Mouse (Mus musculus) kidney, embryonic 14.5 days (tissue): ENCODE data around the gene Flad1. TPM values are rescaled to one million over a fixed set of nuclear protein-coding genes. Genes with fewer than 3 reads are reported as not detected.

Source experiments
- ATAC-seq: fragments of 200-750 bp; cut with Nextera tagmentation; 2 replicates; pipeline ENCODE4 v1.8.0; 2017; ENCODE audit warnings: moderate number of reproducible peaks, mild to moderate bottlenecking, moderate TSS enrichment, moderate library complexity; ENCODE audit not compliant: low FRiP score, low TSS enrichment
- H3K27ac ChIP-seq: fragments of 300-500 bp; sonication (generic); 2 replicates; pipeline ENCODE4 v1.5.1; 2014; ENCODE audit warnings: low read depth, mild to moderate bottlenecking, low read length, moderate library complexity, mixed read lengths
- H3K27me3 ChIP-seq: fragments of 300-500 bp; sonication (generic); 2 replicates; pipeline ENCODE4 v1.6.1; 2014; ENCODE audit warnings: mild to moderate bottlenecking, low read length; ENCODE audit not compliant: control insufficient read depth, insufficient read depth
- H3K36me3 ChIP-seq: fragments of 300-500 bp; sonication (generic); 2 replicates; pipeline ENCODE4 v1.6.1; 2014; ENCODE audit warnings: low read length, mixed read lengths; ENCODE audit not compliant: control insufficient read depth, insufficient read depth
- H3K4me1 ChIP-seq: fragments of 300-500 bp; sonication (generic); 2 replicates; pipeline ENCODE4 v1.6.1; 2014; ENCODE audit warnings: low read length, mixed read lengths; ENCODE audit not compliant: control insufficient read depth, insufficient read depth
- H3K4me2 ChIP-seq: fragments of 300-500 bp; sonication (generic); replicated peaks from 2 replicates; pipeline ENCODE4 v1.6.1; 2014; ENCODE audit warnings: low read depth, mild to moderate bottlenecking, low read length
- H3K4me3 ChIP-seq: fragments of 300-500 bp; sonication (generic); 2 replicates; pipeline ENCODE4 v1.5.1; 2014; ENCODE audit warnings: mild to moderate bottlenecking, low read length
- H3K9ac ChIP-seq: fragments of 300-500 bp; sonication (generic); 2 replicates; pipeline ENCODE4 v1.6.1; 2014; ENCODE audit warnings: low read depth, mild to moderate bottlenecking, low read length, moderate library complexity
- H3K9me3 ChIP-seq: fragments of 300-500 bp; sonication (generic); 2 replicates; pipeline ENCODE4 v1.6.1; 2016; ENCODE audit warnings: low read length; ENCODE audit not compliant: control insufficient read depth
- WGBS: fragments of 180-500 bp; shearing (Covaris S2); extraction: QIAGEN DNeasy Blood & Tissue Kit; methylation state at CpG from one replicate; pipeline ENCODE4 v1.1.7; 2014; 5-methylcytosine and 5-hydroxymethylcytosine counted together
- polyA plus RNA-seq: library from polyadenylated mRNA; unstranded; fragments of >200 nt; fragmentation: Nextera tagmentation; extraction: Ambion mirVana; gene quantifications from 2 replicates; pipeline ENCODE4 v1.2.1, GENCODE M21; 2014

Gene Flad1
- polyA plus RNA-seq, 1 experiment from 2014 or later: 24.9 TPM

- no peaks in the 10 kb centered on the region for H3K27me3 ChIP-seq
- no peak overlapping the region for H3K27ac ChIP-seq
- H3K4me1 ChIP-seq: 0 out of 2 replicates have a peak, but pooled peaks cover 4% of the 10 kb centered on the region
- H3K4me2 ChIP-seq: no peak overlapping the region
- H3K4me3 ChIP-seq: no peak overlapping the region
- WGBS: 45% methylated on average over 11 of the region's 11 CpGs
- 0 out of 2 replicates have a peak, but pooled peaks have one; percentile 46 for ATAC-seq
- no peaks in the 10 kb centered on the region for H3K9me3 ChIP-seq
- no peak overlapping the region; the same call in 1 of the 2 replicates for H3K9ac ChIP-seq
- no peaks in the 10 kb centered on the region for H3K36me3 ChIP-seq
Observed at GRCm38 (mm10) chr3:89367338-89367737, 44.3 kb downstream of the Flad1 start.

DNA sequence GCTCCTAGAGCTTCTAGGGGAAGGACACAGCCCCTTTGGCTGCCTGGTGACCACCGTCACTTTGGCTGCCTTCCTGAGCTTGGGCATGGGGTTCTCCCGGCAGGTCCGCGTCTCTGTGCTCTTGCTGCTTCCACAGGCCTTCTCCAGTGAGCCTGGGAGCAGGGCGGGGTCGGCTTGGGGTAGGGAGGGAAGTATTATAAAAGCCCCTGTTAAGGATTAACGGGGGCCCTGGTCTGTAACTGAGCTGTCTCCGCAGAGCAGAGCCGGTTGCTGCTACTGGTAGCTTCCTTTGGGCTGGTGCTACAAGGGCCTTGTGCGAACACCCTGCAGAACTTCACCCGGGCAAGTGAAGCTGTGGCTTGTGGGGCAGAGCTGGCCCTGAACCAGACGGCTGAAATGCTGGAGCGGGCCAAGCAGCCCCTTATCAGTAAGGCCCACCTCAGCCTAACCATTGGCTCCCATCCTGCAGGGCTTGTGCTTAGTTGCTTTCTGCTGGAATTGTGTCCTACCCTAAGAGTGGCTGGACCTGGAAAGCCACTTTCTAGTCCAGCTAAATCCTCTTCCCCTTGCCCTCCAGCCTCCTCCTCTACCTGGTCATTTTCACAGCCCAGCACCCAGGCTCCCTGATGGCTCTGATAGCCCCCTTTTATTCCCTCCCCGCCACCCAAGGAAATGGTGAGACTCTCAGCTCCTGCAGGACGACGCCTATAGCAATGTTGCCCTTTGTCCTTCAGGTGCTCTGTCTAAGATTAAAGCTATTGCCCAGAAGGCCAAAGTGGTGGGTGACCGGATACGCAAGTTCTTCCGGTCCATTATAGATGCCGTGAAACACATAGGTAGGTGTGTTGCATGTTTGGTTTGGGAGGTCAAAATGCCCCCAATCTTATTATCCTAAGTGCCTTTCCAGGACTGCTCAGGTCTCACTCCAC is 45.9 kb downstream of the Flad1 start:
- Histone ChIP-seq H3K4me3 (no peak overlapping the region), H3K4me1 (0 out of 2 replicates have a peak, but pooled peaks cover 4% of the 10 kb centered on the region), H3K9me3 (no peaks in the 10 kb centered on the region), H3K4me2 (no peak overlapping the region), H3K9ac (peak overlapping the region; percentile 18; the same call in 1 of the 2 replicates), H3K27me3 (no peaks in the 10 kb centered on the region), H3K27ac (no peak overlapping the region), H3K36me3 (no peaks in the 10 kb centered on the region)
- WGBS: 66% methylated on average over 20 of the region's 20 CpGs
- ATAC-seq: no peak

DNA sequence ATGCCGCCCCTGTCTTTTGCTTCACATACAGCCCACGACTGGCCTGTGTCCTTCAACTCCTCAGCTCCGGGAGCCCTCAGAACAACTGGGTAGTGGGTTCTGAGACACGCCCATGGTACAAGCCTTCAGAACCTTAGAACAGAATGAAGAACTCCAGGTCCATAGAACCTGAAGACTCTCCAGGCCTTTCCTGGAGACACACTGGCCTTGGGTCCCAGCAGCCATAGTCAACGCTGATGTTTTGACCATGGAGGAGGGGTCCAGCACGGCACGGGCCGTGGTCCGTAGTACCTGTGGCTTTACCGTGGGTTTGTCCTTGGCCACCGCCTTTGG is 46.6 kb downstream of the Flad1 start, which contains the start of gene Dcst1:
Dcst1 (minus strand) TSS at position 101 of the 333 bp plus-strand sequence.
- no peak within 1 kb of the TSS for H3K27ac ChIP-seq
- H3K9ac ChIP-seq: peak within 1 kb of the TSS; percentile 18; the same call in 1 of the 2 replicates
- no peak within 1 kb of the TSS for H3K4me2 ChIP-seq
- 96% methylated on average over 11 of the region's 11 CpGs for WGBS
- H3K9me3 ChIP-seq: no peaks in the 10 kb centered on the region
- no peak within 1 kb of the TSS for H3K4me3 ChIP-seq
- no peaks in the 10 kb centered on the region for H3K36me3 ChIP-seq
- H3K4me1 ChIP-seq: 0 out of 2 replicates have a peak, but pooled peaks cover 4% of the 10 kb centered on the region
- H3K27me3 ChIP-seq: no peaks in the 10 kb centered on the region
- ATAC-seq: no peak

DNA sequence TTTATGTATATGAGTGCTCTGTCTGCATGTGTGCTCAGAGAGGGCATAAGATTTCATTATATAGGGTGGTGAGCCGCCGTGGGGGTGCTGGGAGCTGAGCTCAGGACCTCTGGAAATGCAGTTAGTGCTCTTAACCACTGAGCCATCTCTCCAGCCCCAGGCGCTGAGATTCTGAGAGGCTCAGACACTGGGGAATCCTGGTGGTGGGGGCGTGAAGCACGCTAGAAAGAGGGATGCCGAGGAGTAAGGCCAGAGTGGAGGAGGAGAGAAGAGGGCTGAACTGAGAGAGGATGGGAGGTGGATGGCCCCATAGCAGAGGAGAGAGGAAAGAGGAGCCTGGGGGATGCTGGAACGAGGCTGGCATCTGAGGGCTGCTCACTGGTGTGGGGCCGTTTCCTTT is 47.0 kb downstream of the Flad1 start:
- Histone ChIP-seq H3K4me1 (0 out of 2 replicates have a peak, but pooled peaks cover 4% of the 10 kb centered on the region), H3K36me3 (no peaks in the 10 kb centered on the region), H3K27me3 (no peaks in the 10 kb centered on the region), H3K9me3 (no peaks in the 10 kb centered on the region), H3K4me3 (no peak overlapping the region), H3K9ac (no peak overlapping the region), H3K27ac (no peak overlapping the region), H3K4me2 (no peak overlapping the region)
- 69% methylated on average over 8 of the region's 8 CpGs for WGBS
- no peak for ATAC-seq

- Histone ChIP-seq H3K9me3 (no peaks in the 10 kb centered on the region), H3K4me1 (0 out of 2 replicates have a peak, but pooled peaks cover 4% of the 10 kb centered on the region), H3K4me2 (no peak within 1 kb of the TSS), H3K27ac (no peak within 1 kb of the TSS), H3K36me3 (no peaks in the 10 kb centered on the region), H3K27me3 (no peaks in the 10 kb centered on the region), H3K9ac (no peak within 1 kb of the TSS), H3K4me3 (no peak within 1 kb of the TSS)
- ATAC-seq: no peak
- 86% methylated on average over 7 of the region's 7 CpGs for WGBS
Observed at GRCm38 (mm10) chr3:89361675-89362074, 50.0 kb downstream of the Flad1 start, which contains the start of gene Dcst2. Gene Dcst2, plus strand, starts transcription at chr3:89361975.

- Histone ChIP-seq H3K27me3 (no peaks in the 10 kb centered on the region), H3K9ac (no peak overlapping the region), H3K36me3 (no peaks in the 10 kb centered on the region), H3K9me3 (no peaks in the 10 kb centered on the region), H3K4me3 (no peak overlapping the region), H3K4me2 (no peak overlapping the region), H3K4me1 (peaks cover 5% of the 10 kb centered on the region; the same call in 1 of the 2 replicates), H3K27ac (no peak overlapping the region)
- WGBS: 69% methylated on average over 3 of the region's 3 CpGs
- no peak for ATAC-seq
Observed at GRCm38 (mm10) chr3:89360237-89360636, 51.4 kb downstream of the Flad1 start.

DNA sequence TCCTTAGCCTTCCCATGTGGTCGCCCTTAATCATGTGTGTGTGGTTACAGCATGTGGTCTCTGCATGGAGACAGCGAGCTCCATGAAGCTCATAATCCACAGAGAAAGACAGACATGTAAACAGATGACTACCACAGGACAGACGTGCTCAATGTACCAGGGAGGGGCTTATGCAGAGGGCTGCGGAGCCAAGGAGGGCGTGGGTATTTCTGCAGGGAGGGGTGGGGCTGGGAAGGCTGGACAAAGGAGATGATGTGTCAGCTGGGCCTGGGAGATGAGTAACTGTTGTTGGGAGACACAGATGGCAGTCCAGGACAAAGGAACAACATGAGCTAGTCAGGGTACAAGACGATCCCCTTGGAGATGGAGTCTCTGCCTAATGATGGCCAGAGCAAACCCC is 52.0 kb downstream of the Flad1 start:
- H3K4me2 ChIP-seq: no peak overlapping the region
- no peaks in the 10 kb centered on the region for H3K9me3 ChIP-seq
- ATAC-seq: no peak
- H3K9ac ChIP-seq: no peak overlapping the region
- no peak overlapping the region for H3K27ac ChIP-seq
- H3K27me3 ChIP-seq: no peaks in the 10 kb centered on the region
- H3K4me1 ChIP-seq: peaks cover 9% of the 10 kb centered on the region; the same call in 1 of the 2 replicates
- no peak overlapping the region for H3K4me3 ChIP-seq
- no peaks in the 10 kb centered on the region for H3K36me3 ChIP-seq
- WGBS: 76% methylated on average over 6 of the region's 6 CpGs

- 68% methylated on average over 9 of the region's 9 CpGs for WGBS
- no peak for ATAC-seq
Observed at GRCm38 (mm10) chr3:89356029-89356428, 55.6 kb downstream of the Flad1 start.

GRCm38 (mm10) chr3:89355512-89355902 is 56.2 kb downstream of the Flad1 start:
- H3K4me3 ChIP-seq: no peak overlapping the region
- no peak overlapping the region for H3K27ac ChIP-seq
- ATAC-seq: no peak
- H3K9ac ChIP-seq: no peak overlapping the region
- no peak overlapping the region for H3K4me2 ChIP-seq
- no peaks in the 10 kb centered on the region for H3K9me3 ChIP-seq
- WGBS: 61% methylated on average over 6 of the region's 6 CpGs
- H3K36me3 ChIP-seq: no peaks in the 10 kb centered on the region
- peaks cover 10% of the 10 kb centered on the region; the same call in 1 of the 2 replicates for H3K4me1 ChIP-seq
- no peaks in the 10 kb centered on the region for H3K27me3 ChIP-seq

More at GRCm38 (mm10) chr3:89356029-89356428, 55.6 kb downstream of the Flad1 start:
- Histone ChIP-seq H3K27ac (no peak overlapping the region), H3K9ac (no peak overlapping the region), H3K4me1 (peaks cover 9% of the 10 kb centered on the region; the same call in 1 of the 2 replicates), H3K9me3 (no peaks in the 10 kb centered on the region), H3K4me2 (no peak overlapping the region), H3K27me3 (no peaks in the 10 kb centered on the region), H3K4me3 (no peak overlapping the region), H3K36me3 (no peaks in the 10 kb centered on the region)
